Mouse (Mus musculus) gastrocnemius, adult 8-10 months (tissue): ENCODE data around the gene Rab3il1. TPM values are rescaled to one million over a fixed set of nuclear protein-coding genes. Genes with fewer than 3 reads are reported as not detected.

Experiments
- DNase-seq, 2 experiments: peaks; one replicate each; pipeline ENCODE4 v3.0.0; 2022; ENCODE audit warnings: low spot score in 2 of 2
- total RNA-seq, 4 experiments: library from RNA; stranded (reverse); gene quantifications; 2 replicates each; pipeline ENCODE4 v1.2.4; 2022

Gene Rab3il1
- total RNA-seq, 4 experiments from 2014 or later: 2.5 to 3.9 (median 3.3) TPM

GRCm38 (mm10) chr19:10013348-10013747 is 11.9 kb downstream of the Rab3il1 start:
- peak in 1 of 2 experiments; percentile 62 for DNase-seq

GRCm38 (mm10) chr19:10013913-10014312 is 12.4 kb downstream of the Rab3il1 start:
- DNase-seq: peak in 1 of 2 experiments; percentile 68

GRCm38 (mm10) chr19:10014824-10015223 is 13.4 kb downstream of the Rab3il1 start:
- DNase-seq: no peak

GRCm38 (mm10) chr19:10015442-10015841 is 14.0 kb downstream of the Rab3il1 start:
- DNase-seq: no peak

GRCm38 (mm10) chr19:10016151-10016550 is 14.7 kb downstream of the Rab3il1 start:
- DNase-seq: no peak

- peak; percentile 89 to 90 for DNase-seq
Observed at GRCm38 (mm10) chr19:10017637-10018526, 16.4 kb downstream of the Rab3il1 start.

GRCm38 (mm10) chr19:10018527-10018818 is 17.0 kb downstream of the Rab3il1 start:
- DNase-seq: no peak

GRCm38 (mm10) chr19:10019214-10019760 is 17.8 kb downstream of the Rab3il1 start:
- no peak for DNase-seq

- DNase-seq: no peak
Observed at GRCm38 (mm10) chr19:10021981-10022380, 20.5 kb downstream of the Rab3il1 start.

- no peak for DNase-seq
Observed at GRCm38 (mm10) chr19:10022414-10023303, 21.2 kb downstream of the Rab3il1 start.

GRCm38 (mm10) chr19:10023304-10023758 is 21.9 kb downstream of the Rab3il1 start:
- no peak for DNase-seq

- peak in 1 of 2 experiments; percentile 31 for DNase-seq
Observed at GRCm38 (mm10) chr19:10025169-10025875, 23.9 kb downstream of the Rab3il1 start.

- no peak for DNase-seq
Observed at GRCm38 (mm10) chr19:10029746-10030145, 28.3 kb downstream of the Rab3il1 start.

GRCm38 (mm10) chr19:10033211-10033973 is 31.9 kb downstream of the Rab3il1 start:
- peak in 1 of 2 experiments; percentile 51 for DNase-seq

GRCm38 (mm10) chr19:10034356-10034755 is 32.9 kb downstream of the Rab3il1 start:
- DNase-seq: no peak

- peak; percentile 59 to 71 for DNase-seq
Observed at GRCm38 (mm10) chr19:10034785-10035447, 33.4 kb downstream of the Rab3il1 start.

GRCm38 (mm10) chr19:10037534-10037933 is 36.1 kb downstream of the Rab3il1 start:
- no peak for DNase-seq

- DNase-seq: no peak
Observed at GRCm38 (mm10) chr19:10038364-10038763, 36.9 kb downstream of the Rab3il1 start.

- DNase-seq: no peak
Observed at GRCm38 (mm10) chr19:10038910-10039309, 37.4 kb downstream of the Rab3il1 start.

GRCm38 (mm10) chr19:10039615-10040014 is 38.1 kb downstream of the Rab3il1 start:
- DNase-seq: no peak
